Mouse (Mus musculus) duodenum, adult 2 months (tissue): ENCODE results near the gene Dydc1. TPM values are rescaled to one million over a fixed set of nuclear protein-coding genes. Genes with fewer than 3 reads are reported as not detected.

Experiments used
- polyA plus RNA-seq: library from polyadenylated mRNA; depleted of rRNA; stranded (reverse); fragments of >200 nt; gene quantifications from 2 replicates; pipeline ENCODE4 v1.2.3, GENCODE M21; 2012; ENCODE audit warnings: low replicate concordance; rRNA removed

Dydc1 gene
- polyA plus RNA-seq: not detected in 2 replicates

GRCm38 (mm10) chr14:41072229-41072943 lies at the start of gene Dydc1:
Gene Dydc1, plus strand, starts transcription at chr14:41072911.

GRCm38 (mm10) chr14:41069108-41069507 lies 3.6 kb upstream of the Dydc1 start, which contains the start of gene Dydc2:
Gene Dydc2, minus strand, starts transcription at chr14:41069208.

GRCm38 (mm10) chr14:41104853-41105444 lies 32.2 kb downstream of the Dydc1 start, which contains the start of gene Mat1a:
Gene Mat1a, plus strand, starts transcription at chr14:41105035.

DNA sequence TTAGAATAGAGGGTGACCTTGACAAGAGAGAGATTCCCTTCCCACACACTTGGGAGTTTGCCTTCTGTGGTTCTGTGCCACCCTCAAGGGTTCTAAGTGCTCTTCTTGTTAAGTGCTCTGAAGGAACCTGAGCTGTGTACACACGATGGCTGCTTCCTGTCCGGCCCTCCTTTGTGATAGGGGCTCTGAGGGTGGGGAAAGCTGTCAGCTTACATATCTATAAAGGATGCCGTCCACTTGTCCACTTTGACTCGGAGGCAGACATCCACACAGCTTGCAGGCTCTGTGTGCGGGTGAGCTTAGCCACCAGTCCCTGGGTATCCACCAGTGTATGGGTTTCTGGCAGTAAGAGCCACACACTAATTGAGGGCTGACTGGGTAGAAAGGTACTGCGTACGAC lies 58.8 kb downstream of the Dydc1 start, which contains the start of gene Sftpa1:
Sftpa1 (plus strand) TSS at position 243 of the 400 bp plus-strand sequence.

Other genes with a start within 250 kb of the Dydc1 start
- 0.08 and 0.21 TPM in 2 replicates for gene Sh2d4b, start 179.6 kb upstream of the Dydc1 start, polyA plus RNA-seq
- gene Tspan14, start 106.1 kb upstream of the Dydc1 start, polyA plus RNA-seq: 29.3 and 45.6 TPM in 2 replicates
- 50.3 and 83.6 TPM in 2 replicates for gene Fam213a, start 59.1 kb upstream of the Dydc1 start, polyA plus RNA-seq
- not detected in 2 replicates for gene Dydc2, start 3.7 kb upstream of the Dydc1 start, polyA plus RNA-seq
- 0.39 TPM in 1 of 2 replicates, not detected in the other for gene Mat1a, start 32.1 kb downstream of the Dydc1 start, polyA plus RNA-seq
- not detected in 2 replicates for gene Sftpa1, start 58.9 kb downstream of the Dydc1 start, polyA plus RNA-seq
- not detected in 2 replicates for gene Mbl1, start 78.5 kb downstream of the Dydc1 start, polyA plus RNA-seq
- gene Sftpd, start 112.2 kb downstream of the Dydc1 start, polyA plus RNA-seq: not detected in 2 replicates
- not detected in 2 replicates for gene Gm2832, start 205.9 kb downstream of the Dydc1 start, polyA plus RNA-seq